Mouse (Mus musculus) c-Kit-negative CD71-positive TER-119-positive erythroid progenitor cells, embryonic 14.5 days (primary cell): Measurements from ENCODE around the gene Rhof.

Source experiments
- DNase-seq: peaks from one replicate; pipeline ENCODE4 v3.0.0-alpha.2; 2013; ENCODE audit warnings: low read depth, low spot score

Gene Rhof

DNA sequence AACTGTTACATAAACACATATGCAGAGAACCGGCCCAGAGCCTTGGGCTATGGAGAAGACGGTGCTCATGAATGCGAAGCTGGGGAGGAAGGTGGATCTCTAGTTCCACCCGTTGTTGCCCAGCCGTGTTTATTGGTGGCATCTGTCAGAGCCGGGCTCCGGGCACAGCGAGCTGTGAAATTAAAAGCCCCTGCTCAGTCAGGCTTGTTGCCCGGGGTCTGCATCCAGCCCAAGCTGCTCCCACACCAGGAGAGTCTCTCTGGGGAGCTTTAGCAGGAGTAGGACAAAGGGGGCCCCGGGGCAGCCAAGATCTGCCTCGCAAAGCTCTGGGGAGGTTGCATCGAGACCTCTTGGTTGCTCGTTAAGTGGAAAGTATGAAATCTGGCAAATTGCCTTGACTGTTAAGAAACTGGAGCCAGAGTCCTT, 22.2 kb downstream of the Rhof start:
- no peak for DNase-seq

DNA sequence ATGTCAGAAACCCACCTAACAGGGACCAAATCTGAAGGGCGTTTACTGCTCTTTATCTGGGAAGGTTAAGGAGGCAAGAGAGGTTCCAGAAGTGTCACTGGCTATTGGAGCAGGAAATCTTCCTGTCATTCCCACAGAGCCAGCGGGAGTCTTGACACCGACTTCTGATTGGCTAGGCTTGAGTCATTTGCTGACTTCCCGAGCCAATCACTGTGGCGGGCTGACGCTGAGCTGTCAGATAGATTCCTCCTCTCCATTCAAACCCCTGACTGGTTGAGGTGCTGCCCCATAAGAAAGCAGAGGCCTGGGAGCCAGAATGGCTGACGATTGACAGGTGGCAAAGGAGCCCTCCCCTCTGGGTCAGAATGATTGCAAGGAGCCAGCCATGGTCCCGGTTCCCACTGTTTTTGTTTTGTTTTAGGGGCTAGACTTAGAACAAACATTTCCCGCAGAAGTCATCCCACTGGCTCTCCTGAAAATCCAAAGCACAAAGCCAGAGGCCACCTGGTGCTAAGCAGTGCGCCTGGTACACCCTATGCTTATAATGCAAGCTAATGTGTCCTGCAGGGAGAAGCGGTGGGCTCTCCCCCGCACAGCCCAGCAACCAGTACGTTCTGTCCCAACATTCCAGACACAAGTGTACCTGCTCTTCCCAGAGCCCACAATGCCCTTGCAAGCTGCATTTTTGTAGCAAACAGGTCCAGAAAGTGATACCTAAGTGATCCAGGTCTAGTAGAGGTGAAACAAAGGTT, 22.9 kb downstream of the Rhof start:
- DNase-seq: no peak

DNA sequence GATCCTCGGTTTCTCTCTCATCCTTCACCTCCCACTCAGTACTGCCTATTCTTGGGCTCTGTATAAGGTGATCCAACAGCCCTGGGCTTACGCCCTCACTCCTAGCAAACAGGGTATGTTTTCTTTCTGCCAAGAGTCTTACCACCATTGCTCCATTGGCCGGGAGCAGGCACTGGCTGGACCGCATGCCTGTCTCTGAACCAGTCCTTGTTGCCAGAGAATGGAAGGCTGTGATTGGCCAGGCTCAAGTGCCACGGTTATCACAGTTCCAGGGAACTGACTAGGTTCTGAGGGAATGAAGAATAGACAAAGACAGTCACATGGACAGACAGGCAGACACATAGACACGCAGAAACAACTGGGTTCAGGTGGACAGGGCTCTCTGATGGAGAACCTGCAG, 27.7 kb downstream of the Rhof start:
- DNase-seq: no peak

DNA sequence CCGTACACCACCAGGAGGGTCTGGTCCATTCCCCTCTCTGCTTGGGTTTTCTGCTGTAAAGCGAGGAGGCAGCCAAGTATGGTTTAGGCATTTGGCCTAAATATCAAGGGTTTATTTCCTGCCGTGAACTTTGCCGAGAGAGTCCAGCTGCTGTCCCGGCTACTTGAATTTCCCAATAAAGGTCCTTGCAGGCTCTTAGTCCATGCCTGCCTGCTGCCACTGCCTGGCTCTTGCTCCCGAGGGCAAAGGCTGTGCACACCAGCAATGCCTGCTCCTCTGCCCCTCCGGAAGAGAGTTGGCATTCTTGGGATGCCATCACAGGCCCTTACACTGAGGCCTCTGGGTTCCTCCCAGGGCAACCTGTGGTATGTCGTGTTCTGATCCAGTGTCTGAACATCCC, 28.9 kb downstream of the Rhof start:
- DNase-seq: no peak

DNA sequence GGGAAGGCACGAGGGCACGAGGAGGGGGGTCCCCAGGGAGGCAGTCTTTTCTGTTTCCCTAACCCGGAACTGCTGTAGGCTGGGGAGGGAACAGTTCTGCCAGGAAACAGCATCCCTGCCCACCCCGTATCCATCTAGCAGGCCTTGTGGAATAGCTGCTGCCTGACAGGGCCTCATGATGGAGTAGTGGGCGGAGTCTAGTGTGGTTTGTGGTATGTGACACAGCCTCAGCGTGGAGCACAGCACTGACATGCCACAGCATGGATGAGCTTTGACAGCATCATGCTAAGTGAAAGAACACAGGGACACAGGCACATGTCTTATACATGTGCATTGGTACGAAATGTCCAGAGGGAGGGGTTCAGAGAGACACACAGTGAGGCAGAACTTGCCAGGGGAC, 30.1 kb downstream of the Rhof start:
- no peak for DNase-seq

DNA sequence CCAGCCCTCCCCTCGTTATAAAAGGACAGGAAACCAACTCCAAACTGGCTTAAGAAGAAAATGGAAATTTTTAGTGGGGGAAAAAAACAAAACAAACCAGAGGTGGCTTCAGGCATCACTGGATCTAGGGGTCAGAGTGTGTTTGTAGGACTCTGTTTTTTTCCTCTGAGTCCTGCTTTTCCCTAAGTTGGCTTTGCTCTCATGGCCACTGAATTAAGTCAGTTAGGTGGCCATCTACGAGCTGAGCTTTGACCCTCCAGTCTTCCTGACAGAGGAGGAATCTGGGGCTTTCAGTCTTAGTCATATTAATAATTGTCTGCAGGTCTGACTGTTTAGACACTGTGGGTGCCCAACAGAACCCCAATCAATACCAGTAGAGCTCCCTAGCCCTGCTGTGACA, 34.0 kb downstream of the Rhof start:
- no peak for DNase-seq

DNA sequence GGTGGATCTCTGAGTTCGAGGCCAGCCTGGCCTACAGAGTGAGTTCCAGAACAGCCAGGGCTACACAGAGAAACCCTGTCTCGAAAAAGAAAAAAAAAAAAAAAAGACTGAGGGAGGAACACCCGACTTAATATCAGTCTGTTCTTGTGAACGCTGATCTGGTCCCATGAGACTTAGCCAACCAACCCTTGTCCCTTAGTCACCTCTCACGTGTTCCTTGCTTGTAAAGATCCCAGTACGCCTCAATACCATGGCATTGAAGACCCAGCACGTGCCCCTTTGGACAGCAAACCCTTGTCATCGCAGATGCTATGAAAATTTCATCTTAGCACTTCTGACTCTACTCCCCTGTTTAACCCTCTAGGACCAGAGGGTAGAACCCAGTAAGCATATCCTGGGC, 36.2 kb downstream of the Rhof start:
- no peak for DNase-seq

DNA sequence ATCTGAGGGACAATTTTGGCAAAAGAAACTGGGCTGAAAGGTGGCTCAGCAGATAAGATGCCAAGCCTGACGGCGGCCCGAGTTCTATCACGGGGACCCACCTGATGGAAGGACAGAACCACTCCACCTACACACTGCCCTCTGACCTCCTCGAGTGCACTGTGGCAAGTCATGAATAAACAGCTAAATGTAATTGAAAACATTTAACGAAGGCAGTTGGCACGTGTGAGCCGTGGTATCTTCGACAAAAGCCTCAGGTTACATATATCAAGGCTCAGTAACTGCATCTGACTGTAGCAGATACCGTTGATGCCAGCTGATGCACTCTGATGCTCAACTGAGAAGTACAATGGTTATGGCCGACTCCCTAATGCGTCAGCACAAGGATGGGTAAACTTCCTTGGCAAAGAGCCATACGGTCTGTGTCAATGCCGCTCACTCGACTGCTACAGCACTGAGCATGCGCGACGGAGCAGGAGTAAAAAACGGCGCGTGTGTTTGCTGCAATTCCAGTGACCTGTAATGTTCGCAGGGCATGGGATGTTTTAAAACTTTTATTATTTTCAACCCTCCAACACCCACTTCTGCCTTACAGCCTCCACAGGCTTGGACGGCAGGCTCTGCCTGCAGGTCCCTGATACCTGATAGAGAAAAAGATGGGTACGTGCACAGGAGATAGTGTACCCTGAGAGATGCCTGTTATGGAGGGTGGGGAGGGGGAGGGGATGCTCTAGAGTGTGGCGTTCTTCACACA, 38.1 kb downstream of the Rhof start:
- peak; percentile 79 for DNase-seq

DNA sequence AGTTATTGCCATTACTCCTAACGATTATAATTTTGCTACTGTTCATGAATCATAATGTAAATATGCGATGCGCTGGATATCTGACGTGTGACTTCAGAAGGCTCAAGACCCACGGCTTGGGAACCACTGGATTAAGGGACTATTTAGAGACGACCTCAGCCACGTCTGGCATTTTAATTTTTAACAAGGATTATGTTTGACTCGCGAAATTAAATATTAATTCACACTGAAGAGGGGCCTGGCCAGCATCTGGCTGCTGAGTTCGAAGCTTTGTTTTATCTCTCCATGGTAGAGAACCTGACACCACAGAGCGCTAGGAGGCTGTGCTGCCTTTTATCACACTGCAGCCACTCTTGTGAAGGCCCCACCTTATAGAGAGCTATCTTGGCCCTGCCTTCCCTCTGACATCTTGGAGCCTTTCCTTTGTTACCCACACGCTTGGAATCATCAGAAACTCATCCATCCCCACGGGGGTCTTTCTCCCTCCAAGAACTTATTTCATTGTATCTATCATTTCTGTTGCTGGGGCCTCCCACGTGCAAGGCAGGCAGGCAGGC, 39.3 kb downstream of the Rhof start:
- DNase-seq: peak; percentile 76

DNA sequence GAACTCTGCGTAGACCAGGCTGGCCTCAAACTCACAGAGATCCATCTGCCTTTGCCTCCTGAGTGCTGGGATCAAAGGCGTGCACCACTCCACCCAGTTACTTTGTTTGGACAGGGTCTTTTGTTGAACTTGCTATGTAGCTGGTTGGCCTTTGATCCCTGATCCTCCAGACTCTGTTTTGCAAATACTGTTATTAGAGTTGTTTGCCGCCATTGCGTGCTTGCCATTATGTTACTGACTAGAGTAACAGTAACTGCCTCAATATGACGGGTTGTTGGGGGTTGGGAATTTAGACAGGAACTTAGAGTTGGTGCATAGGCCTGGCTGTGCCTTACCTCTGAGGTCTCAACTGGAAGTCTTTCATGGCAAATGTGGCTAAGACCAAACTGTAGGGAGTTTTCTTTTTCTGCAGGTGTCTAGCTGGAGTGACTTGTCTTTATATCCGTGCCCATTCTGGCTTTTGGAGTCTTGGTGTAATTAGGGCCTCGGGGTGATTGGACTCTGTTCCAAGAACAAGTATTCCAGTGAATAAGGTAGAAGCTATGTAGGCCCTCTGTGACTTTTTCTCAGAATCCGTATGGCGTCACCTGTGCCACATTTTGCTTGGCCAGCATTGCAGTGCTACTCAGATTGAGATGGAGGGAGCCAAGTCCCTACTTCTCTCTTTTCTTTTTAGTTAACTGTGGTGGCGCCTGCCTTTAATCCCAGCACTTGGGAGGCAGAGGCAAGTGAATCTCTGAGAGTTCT, 41.8 kb downstream of the Rhof start:
- no peak for DNase-seq

DNA sequence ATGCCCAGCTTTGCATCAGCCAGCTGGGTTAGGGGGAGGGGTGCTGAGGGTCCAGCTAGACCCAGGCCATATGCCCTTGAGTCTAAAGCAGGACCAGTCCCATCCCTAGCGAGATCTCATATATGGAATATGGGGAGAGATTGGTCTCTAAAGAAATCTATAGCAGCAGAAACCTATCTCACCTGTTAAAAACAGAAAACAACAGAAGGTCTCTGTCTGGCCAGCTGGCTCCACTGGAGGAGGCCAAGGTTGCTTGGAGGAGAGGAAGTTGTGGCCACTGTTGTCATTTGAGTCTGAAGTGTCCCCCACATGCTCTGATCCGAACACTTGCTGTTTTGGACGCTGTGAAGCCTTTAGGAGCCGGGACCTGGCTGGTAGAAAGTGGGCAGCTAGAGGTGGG, 43.7 kb downstream of the Rhof start:
- no peak for DNase-seq

DNA sequence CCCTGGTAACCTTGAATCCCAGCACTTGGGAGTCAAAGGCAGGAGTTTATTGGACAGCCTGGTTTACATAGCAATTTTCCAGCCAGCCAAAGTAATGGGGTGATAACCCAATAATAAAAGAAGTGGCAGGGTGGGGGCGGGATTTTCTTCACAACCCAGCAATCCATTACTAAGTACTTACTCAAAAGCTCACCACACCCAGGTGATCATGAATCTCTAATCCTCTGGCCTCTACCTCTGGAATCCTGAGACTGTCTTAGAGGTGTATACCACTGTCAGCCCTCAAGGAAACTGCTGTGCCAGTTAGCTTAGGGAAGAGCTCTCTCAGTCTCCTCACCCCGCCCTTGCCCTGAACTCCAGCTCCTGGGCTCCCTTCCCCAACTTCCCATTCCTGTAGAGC, 46.0 kb downstream of the Rhof start:
- no peak for DNase-seq

DNA sequence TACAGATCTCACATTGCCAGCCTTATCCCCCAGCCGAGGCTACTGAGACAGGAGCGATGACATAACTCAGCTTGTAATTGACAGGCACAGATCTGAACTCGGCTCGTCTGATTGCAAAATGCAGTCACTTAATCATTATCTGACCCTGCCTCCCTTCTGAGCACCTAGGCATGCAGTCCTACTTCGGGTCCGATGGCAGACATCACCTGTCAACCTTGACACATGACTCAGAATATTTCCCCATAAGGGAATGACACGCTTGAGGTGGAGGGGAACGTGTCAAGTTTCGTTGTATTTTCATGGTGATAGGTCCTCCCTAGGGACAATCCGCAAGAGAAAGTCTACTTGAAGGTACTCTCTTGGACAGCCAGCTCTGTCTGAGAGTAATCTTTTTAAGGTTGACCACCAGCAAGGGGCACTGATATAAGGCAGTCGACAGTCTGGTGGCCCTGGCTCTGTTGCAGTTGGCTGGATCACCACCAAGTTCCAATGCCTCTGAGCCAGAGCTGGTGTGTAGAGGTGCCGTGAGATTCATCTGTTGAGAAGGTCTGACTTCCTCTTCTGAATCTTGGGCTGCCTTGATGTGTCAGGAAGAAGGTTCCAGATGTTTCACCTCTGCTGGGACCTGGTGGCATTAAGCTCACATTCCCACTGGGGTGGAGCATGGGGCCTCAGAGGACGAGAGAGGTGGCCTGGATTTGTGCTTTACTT, 49.0 kb downstream of the Rhof start:
- no peak for DNase-seq

DNA sequence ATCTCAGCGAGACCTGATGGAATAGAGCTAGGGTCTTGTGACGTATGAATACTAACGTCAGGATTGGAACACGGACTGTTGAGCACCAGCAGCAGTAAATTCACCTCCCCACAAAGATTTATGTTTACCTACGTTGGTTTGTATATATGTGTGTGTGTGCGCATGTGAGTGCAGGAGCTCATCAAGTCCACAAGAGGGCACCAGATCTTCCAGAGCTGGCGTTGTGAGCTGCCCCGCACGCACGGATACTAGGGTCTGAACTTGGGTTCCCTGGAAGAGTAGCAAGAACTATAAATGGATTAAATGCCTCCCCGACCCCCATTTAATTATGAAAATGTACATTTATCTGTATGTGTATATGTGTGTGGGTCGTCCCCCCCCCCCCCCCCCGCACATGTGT, 52.0 kb downstream of the Rhof start:
- DNase-seq: no peak

DNA sequence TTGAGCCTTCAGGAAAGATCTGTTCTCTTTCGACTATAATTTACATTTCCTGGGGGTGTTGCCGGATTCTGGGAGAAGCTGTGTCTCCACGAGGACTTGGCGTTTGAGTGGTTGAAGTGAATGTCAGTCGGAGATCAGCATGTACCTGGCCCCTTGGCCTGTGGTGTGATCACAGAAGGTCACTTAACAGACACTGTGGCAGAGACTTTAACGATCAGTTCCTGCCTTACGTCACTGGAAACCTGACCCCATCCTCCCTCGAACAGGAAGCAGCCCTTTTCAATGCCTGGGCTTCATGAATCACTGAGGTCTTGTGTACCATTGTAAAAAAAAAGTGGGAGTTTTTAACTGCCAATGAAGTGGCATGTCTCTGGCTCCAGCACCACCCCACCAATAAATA, 52.5 kb downstream of the Rhof start:
- DNase-seq: no peak

DNA sequence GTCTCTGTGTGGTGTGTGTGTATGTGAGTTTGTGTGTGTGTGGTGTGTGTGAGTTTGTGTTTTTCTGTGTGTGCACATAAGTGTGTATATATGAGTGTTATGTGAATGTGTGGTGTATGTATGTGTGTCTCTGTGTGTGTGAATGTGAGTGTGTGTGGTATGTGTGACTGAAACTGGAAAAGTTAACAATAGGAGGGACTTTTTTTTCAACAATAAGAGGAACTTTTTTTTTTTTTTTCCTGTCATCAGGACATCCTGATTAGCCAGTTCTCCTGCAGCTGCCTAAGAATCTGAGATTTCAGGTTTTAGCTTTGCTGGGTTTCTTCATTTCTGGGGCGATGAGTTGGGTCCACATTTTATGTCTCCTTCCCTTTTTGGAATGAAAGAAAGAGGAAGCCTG, 52.9 kb downstream of the Rhof start:
- no peak for DNase-seq

DNA sequence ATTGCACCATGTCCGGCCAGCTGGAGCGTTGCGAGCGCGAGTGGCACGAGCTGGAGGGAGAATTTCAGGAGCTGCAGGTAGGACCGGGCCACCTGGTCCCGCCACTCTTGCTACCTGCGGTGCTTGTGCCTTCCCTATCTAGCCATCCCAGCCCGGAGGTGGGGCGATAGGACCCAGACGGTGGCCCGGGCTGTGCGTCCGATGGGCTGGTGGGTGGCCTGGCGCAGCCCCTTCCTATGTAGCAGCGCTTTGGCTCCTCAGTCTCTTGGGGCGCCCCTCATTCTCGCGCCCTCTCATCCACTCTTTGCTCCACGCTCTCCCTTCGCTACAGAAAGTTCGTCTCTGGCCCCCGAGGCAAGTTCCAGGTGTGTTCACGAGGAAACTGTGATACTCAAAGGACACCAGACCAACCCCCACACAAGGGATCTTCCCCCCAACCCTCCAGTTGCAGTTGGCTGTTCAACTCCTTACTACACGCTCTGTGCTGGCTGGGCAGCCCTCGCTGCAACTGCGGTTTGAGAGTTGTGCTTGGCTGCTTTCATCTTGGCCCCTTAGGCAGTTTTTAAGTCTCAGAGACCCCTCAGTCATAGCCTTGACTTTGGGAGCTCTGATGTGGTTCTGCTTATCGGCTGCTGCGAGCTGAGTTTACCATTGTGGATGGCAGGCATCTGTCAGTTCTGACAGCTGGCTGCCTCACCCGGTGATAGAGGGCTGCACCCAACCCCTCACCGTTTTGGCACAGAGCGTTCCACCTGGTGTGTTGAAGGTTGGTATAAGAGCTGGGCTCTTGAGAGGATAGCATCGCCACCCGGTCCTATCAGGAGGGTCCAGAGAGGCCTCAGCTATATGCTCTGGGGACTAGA, 55.8 kb downstream of the Rhof start:
- DNase-seq: no peak

DNA sequence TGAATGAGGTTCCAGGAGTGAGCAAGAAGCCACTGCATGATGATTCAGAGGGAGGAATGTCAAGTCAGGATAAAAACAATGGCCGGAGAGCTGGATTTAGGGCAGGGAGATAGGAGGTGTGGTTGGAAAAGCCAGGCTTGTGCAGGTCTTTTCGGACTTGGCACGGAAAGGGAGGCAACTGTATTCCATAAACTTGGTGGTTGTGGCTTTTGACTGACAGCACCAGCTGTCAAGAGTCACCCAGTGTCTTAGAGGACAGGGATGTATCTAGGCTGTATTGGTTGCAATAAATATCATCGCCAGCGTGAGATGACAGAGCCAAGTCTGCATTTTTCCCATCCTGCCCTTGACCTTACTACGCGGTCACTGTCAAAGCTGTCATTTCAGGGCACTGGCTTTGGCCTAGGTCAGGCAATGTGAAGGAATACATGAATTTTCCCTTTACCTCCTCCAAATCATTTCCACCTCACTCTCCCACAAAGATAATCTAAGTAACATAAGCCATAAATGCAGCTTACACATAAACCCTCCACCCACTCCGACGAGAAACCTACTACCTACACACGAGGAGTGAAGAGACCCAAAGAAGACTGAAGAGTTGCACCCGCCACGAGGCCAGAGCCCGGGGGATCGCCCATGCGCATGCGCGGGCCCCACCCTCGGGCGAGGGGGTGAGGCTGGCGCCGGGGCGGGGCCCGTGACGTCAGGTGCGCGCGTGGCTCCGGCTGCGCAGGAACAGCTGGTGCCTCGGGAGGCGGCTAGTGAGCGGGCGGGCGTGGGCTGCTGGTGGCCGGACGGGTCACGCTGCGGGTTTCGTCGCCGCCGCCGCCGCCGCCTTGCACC, 56.7 kb downstream of the Rhof start:
- DNase-seq: peak; percentile 87

DNA sequence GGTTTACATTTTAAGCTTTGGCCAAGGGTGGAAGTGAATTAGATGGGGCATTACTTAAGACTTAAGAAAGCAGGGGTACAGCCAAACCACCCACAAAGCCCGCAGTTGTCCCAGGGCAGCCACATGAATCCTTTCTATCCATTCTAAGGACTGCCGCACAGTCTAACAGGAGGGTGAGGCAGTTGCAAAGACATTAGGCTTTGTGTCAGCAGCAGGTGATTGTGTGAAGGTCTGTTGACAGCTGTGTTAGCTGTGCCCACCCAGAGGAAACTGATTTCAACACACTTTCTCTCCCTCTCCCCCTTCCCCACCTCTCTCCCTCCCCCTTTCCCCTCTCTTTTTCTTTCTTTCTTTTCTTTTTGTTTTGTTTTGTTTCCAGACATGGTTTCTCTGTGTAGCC, 63.8 kb downstream of the Rhof start:
- no peak for DNase-seq

DNA sequence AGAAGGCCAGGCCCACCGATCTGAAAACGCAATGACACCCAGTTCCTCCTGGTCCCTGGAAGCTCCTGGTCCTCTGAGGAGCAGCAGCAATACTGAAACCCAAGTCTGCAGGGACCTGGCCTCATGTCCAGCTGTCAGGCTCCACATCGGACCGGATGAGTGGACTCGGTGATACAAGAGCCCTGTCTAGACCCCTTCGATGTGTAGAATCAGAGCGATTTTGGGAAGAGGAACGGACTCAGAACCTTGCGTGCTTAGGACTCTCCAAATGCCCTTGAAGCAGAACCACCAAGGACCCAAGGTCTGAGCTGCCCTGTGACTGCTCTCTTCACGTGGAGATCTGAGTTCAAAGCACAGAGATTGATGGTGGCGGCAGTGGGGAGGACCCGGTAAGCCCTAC, 64.4 kb downstream of the Rhof start, which contains the start of gene Tmem120b:
Gene Tmem120b (plus strand): TSS at position 301 of the 400 bp plus-strand sequence.
- DNase-seq: no peak
